Mouse (Mus musculus): ENCODE results near the gene Ociad1.

DNA sequence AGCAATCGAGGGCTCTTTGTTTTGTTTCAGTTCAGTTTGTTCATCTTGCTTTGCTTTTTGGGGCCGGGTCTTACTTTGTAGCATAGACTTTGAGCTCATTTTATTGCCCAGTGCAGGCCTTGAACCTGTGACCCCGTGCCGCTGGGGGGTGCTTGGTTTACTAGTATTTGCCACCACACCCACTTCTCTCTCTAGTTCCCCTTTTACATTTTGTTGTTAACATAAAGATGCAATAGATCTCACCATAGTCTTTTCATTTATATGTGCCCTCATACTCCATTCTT, 12.1 kb upstream of the Ociad1 start:
- TF ChIP-seq CTCF (conservative IDR thresholded peaks at IDR 0.05; ENCODE audit: insufficient read depth, insufficient read length, low read depth, low read length) = no peak
- no peak for TF ChIP-seq POLR2A (IDR thresholded peaks at IDR 0.05; ENCODE audit: low read depth, low read length)

Measured in kidney, adult 2 months (tissue).